14 mouse cellular contexts compared by ENCODE assay signal in genomic region chr5:75222491-75223265, GRCm38 (mm10).
A peak's percentile ranks its signal among the peaks of the same experiment; 100 is the strongest.
DNase-seq lines count a peak whose midpoint lies in the region; ATAC-seq and TF ChIP-seq lines count a peak whose summit lies in the region.
"Had no signal": no experiment of that assay in that cellular context is flagged by ENCODE, and none has a peak within 500 bp of the region (broad histone marks: within the 10 kb centered on the region; RNA-seq: fewer than 3 reads in every experiment).

No protein-coding gene starts in this region.

- peak; percentile 69 for DNase-seq in embryo, embryonic 10 days (ENCODE audit: low spot score)
- peak; percentile 23 for DNase-seq in forebrain, embryonic 10.5 days (ENCODE audit: extremely low spot score, low spot score)
- DNase-seq in midbrain, postnatal 0 days (ENCODE audit: low spot score): peak; percentile 52
- DNase-seq in lung, postnatal 4 days: no peak
- DNase-seq in Muller cell, postnatal 12 days (ENCODE audit: inconsistent ontology term): no peak
- no peak for DNase-seq in heart, adult 8-10 months (ENCODE audit: low spot score)
- DNase-seq in gastrocnemius, postnatal 36 days: no peak
- DNase-seq: cerebellum, postnatal 14 days; gastrocnemius, adult 2 months; kidney, postnatal 25 days had no signal

- H3K27me3 ChIP-seq in forebrain, embryonic 10.5 days (ENCODE audit: poor library complexity, severe bottlenecking): no peaks in the 10 kb centered on the region
- no peaks in the 10 kb centered on the region for H3K27me3 ChIP-seq in hindbrain, embryonic 13.5 days
- no peaks in the 10 kb centered on the region for H3K27me3 ChIP-seq in midbrain, postnatal 0 days (ENCODE audit: insufficient read depth, low read length)
- H3K27me3 ChIP-seq: heart, embryonic 13.5 days; lung, embryonic 15.5 days had no signal

- intact Hi-C loops in gastrocnemius, postnatal 36 days (cut with DNase I): no loop called here

- H3K9ac ChIP-seq in hindbrain, embryonic 13.5 days: no peak overlapping the region
- no peak overlapping the region for H3K9ac ChIP-seq in midbrain, postnatal 0 days (replicated peaks; ENCODE audit: low read length, poor library complexity, severe bottlenecking)
- H3K9ac ChIP-seq: heart, embryonic 13.5 days; lung, embryonic 15.5 days had no signal

- H3K4me3 ChIP-seq in forebrain, embryonic 10.5 days: no peak overlapping the region
- no peak overlapping the region for H3K4me3 ChIP-seq in hindbrain, embryonic 13.5 days
- H3K4me3 ChIP-seq in midbrain, postnatal 0 days (ENCODE audit: low read depth, low read length): no peak overlapping the region
- H3K4me3 ChIP-seq: gastrocnemius, adult 2 months; heart, embryonic 13.5 days; lung, embryonic 15.5 days had no signal

- H3K4me2 ChIP-seq in hindbrain, embryonic 13.5 days: no peak overlapping the region
- no peak overlapping the region for H3K4me2 ChIP-seq in midbrain, postnatal 0 days (ENCODE audit: low read depth, low read length, poor library complexity, severe bottlenecking)
- H3K4me2 ChIP-seq: heart, embryonic 13.5 days; lung, embryonic 15.5 days had no signal

- H3K36me3 ChIP-seq in forebrain, embryonic 10.5 days (replicated peaks): no peaks in the 10 kb centered on the region
- H3K36me3 ChIP-seq in hindbrain, embryonic 13.5 days: no peaks in the 10 kb centered on the region
- no peaks in the 10 kb centered on the region for H3K36me3 ChIP-seq in midbrain, postnatal 0 days (ENCODE audit: insufficient read depth, low read length)
- H3K36me3 ChIP-seq: heart, embryonic 13.5 days; lung, embryonic 15.5 days had no signal

- TF ChIP-seq CTCF in midbrain, postnatal 0 days (IDR thresholded peaks at IDR 0.05): no peak

- H3K9me3 ChIP-seq in forebrain, embryonic 10.5 days: no peaks in the 10 kb centered on the region
- no peaks in the 10 kb centered on the region for H3K9me3 ChIP-seq in hindbrain, embryonic 13.5 days
- H3K9me3 ChIP-seq in midbrain, postnatal 0 days (ENCODE audit: low read length): no peaks in the 10 kb centered on the region
- H3K9me3 ChIP-seq: heart, embryonic 13.5 days; lung, embryonic 15.5 days had no signal

- peaks cover 24% of the 10 kb centered on the region for H3K4me1 ChIP-seq in forebrain, embryonic 10.5 days
- H3K4me1 ChIP-seq in hindbrain, embryonic 13.5 days (replicated peaks): peaks cover 12% of the 10 kb centered on the region
- no peaks in the 10 kb centered on the region for H3K4me1 ChIP-seq in midbrain, postnatal 0 days (ENCODE audit: insufficient read depth, low read length)
- H3K4me1 ChIP-seq: lung, embryonic 15.5 days had no signal

- 74% methylated on average over 10 of the region's 10 CpGs for WGBS in forebrain, embryonic 10.5 days
- 27% methylated on average over 10 of the region's 10 CpGs for WGBS in hindbrain, embryonic 13.5 days
- WGBS in midbrain, postnatal 0 days: 52% methylated on average over 10 of the region's 10 CpGs

- peak; percentile 74 for ATAC-seq in hindbrain, embryonic 13.5 days (ENCODE audit: low FRiP score)
- ATAC-seq in midbrain, postnatal 0 days (ENCODE audit: low FRiP score): no peak
- ATAC-seq: inflammation-experienced regulatory T-cells, adult 6 months had no signal

- H3K27ac ChIP-seq in forebrain, embryonic 10.5 days: peak overlapping the region; percentile 51
- peak overlapping the region; percentile 69 for H3K27ac ChIP-seq in hindbrain, embryonic 13.5 days
- no peak overlapping the region for H3K27ac ChIP-seq in midbrain, postnatal 0 days (ENCODE audit: low read depth, low read length)
- H3K27ac ChIP-seq: gastrocnemius, adult 2 months; heart, embryonic 13.5 days; lung, embryonic 15.5 days had no signal

Comparison
In these comparisons a context has a peak if more than half of its experiments do, and no peak if none do; other contexts are left out.
1. DNase-seq: peak in embryo, embryonic 10 days (single experiment), forebrain, embryonic 10.5 days (single experiment) and midbrain, postnatal 0 days (single experiment); none in lung, postnatal 4 days (0 of 2), Muller cell, postnatal 12 days (single experiment), heart, adult 8-10 months (single experiment) and gastrocnemius, postnatal 36 days (0 of 2).